Mouse (Mus musculus) ES-E14 (cell line): Measurements from ENCODE around the gene Nectin2. TPM values are rescaled to one million over a fixed set of nuclear protein-coding genes. Genes with fewer than 3 reads are reported as not detected.
A peak's percentile ranks its signal among the peaks of the same experiment; 100 is the strongest.

ENCODE experiments used
- DNase-seq: peaks from one replicate; pipeline ENCODE4 v3.0.0-alpha.2; 2013; ENCODE audit warnings: low read depth, low spot score
- H3K27ac ChIP-seq: 2 replicates; pipeline ENCODE4 v1.5.1; 2012; ENCODE audit warnings: low read depth, mild to moderate bottlenecking, low read length, moderate library complexity, mixed read lengths; ENCODE audit not compliant: poor library complexity, insufficient read depth, severe bottlenecking
- H3K36me3 ChIP-seq: 2 replicates; pipeline ENCODE4 v1.6.1; 2012; ENCODE audit warnings: mild to moderate bottlenecking, low read length, moderate library complexity, mixed read lengths; ENCODE audit not compliant: control insufficient read depth, poor library complexity, insufficient read depth, severe bottlenecking
- H3K4me1 ChIP-seq, 2 experiments: fragments of 150-350 bp in 1 of 2; sonication (generic) in 1 of 2; 2 replicates each; pipeline ENCODE4 v1.6.1; 2012; ENCODE audit warnings: low read length in 2 of 2, mild to moderate bottlenecking in 1 of 2, mixed read lengths in 1 of 2; ENCODE audit not compliant: control insufficient read depth in 2 of 2, insufficient read depth in 2 of 2, poor library complexity in 1 of 2
- H3K4me3 ChIP-seq, 2 experiments: fragments of 150-350 bp in 1 of 2; sonication (generic) in 1 of 2; 2 replicates each; pipeline ENCODE4 v1.5.1; 2012; ENCODE audit warnings: low read length in 2 of 2, low read depth in 1 of 2, mild to moderate bottlenecking in 1 of 2, mixed read lengths in 1 of 2; ENCODE audit not compliant: insufficient read depth in 1 of 2, poor library complexity in 1 of 2, severe bottlenecking in 1 of 2
- H3K9ac ChIP-seq: 2 replicates; pipeline ENCODE4 v1.6.1; 2012; ENCODE audit warnings: low read depth, mild to moderate bottlenecking, low read length, mixed read lengths; ENCODE audit not compliant: poor library complexity, insufficient read depth, severe bottlenecking
- H3K9me3 ChIP-seq: fragments of 150-350 bp; sonication (generic); 2 replicates; pipeline ENCODE4 v1.6.1; 2012; ENCODE audit warnings: low read depth, mild to moderate bottlenecking, low read length; ENCODE audit not compliant: control insufficient read depth, insufficient read depth
- CHD2 ChIP-seq: IDR thresholded peaks from 2 replicates; pipeline ENCODE4 v1.6.1; 2014; ENCODE audit warnings: mild to moderate bottlenecking, low read depth, low read length, inconsistent platforms
- HCFC1 ChIP-seq: IDR thresholded peaks from 2 replicates; pipeline ENCODE4 v1.6.1; 2012; ENCODE audit warnings: low read length, inconsistent platforms, borderline replicate concordance; ENCODE audit not compliant: insufficient read depth
- MAFK ChIP-seq: IDR thresholded peaks from 2 replicates; pipeline ENCODE4 v1.6.1; 2014; ENCODE audit warnings: mild to moderate bottlenecking, low read depth, low read length, inconsistent platforms; ENCODE audit not compliant: insufficient read depth
- ZC3H11A ChIP-seq: IDR thresholded peaks from 2 replicates; pipeline ENCODE4 v1.6.1; 2012; ENCODE audit warnings: low read depth, mild to moderate bottlenecking, inconsistent platforms, low read length, borderline replicate concordance
- ZNF384 ChIP-seq: IDR thresholded peaks from 2 replicates; pipeline ENCODE4 v1.6.1; 2012; ENCODE audit warnings: low read depth, low read length, inconsistent platforms
- in situ Hi-C, 2 experiments: fragments of 600-800 bp; cut with MboI; formaldehyde crosslinking; loops; one replicate each; pipeline ENCODE4 v1.15.1; 2025; ENCODE audit warnings: low sequenced_read_pairs in 2 of 2, inconsistent platforms in 1 of 2; ENCODE audit not compliant: unreplicated experiment in 2 of 2
- total RNA-seq: library from RNA; depleted of rRNA; stranded (reverse); fragments of 300-350 nt; gene quantifications from 2 replicates; pipeline ENCODE4 v1.2.3, GENCODE M21; 2012

Nectin2 gene
- total RNA-seq, 1 experiment = 241 TPM

GRCm38 (mm10) chr7:19695213-19695594 lies 55.1 kb downstream of the Nectin2 start:
- no peak for DNase-seq
- H3K4me3 ChIP-seq = no peak overlapping the region
- TF ChIP-seq MAFK (no peak), ZC3H11A (no peak), HCFC1 (no peak), CHD2 (no peak), ZNF384 (no peak)
- H3K9ac ChIP-seq = no peak overlapping the region; the same call in 1 of the 2 replicates
- peaks cover 2 to 30% of the 10 kb centered on the region in 2 experiments; a peak in 2 of 4 replicates for H3K4me1 ChIP-seq
- peak overlapping the region; percentile 13; the same call in 1 of the 2 replicates for H3K27ac ChIP-seq
- H3K9me3 ChIP-seq = no peaks in the 10 kb centered on the region
- in situ Hi-C loops = no loop called here
- peaks cover 17% of the 10 kb centered on the region for H3K36me3 ChIP-seq

GRCm38 (mm10) chr7:19694336-19695212 lies 55.7 kb downstream of the Nectin2 start:
- no peak for DNase-seq
- in situ Hi-C loops = no loop called here
- no peak overlapping the region for H3K9ac ChIP-seq
- peak overlapping the region; percentile 13 for H3K27ac ChIP-seq
- H3K36me3 ChIP-seq = peaks cover 17% of the 10 kb centered on the region
- H3K9me3 ChIP-seq = no peaks in the 10 kb centered on the region
- peaks cover 2 to 27% of the 10 kb centered on the region in 2 experiments; a peak in 2 of 4 replicates for H3K4me1 ChIP-seq
- TF ChIP-seq MAFK (no peak), ZC3H11A (no peak), CHD2 (no peak), ZNF384 (no peak)
- H3K4me3 ChIP-seq = no peak overlapping the region

- DNase-seq = no peak
- Histone ChIP-seq H3K27ac (no peak overlapping the region), H3K9me3 (no peaks in the 10 kb centered on the region), H3K4me1 (peaks cover 2 to 24% of the 10 kb centered on the region in 2 experiments; a peak in 2 of 4 replicates), H3K36me3 (peaks cover 17% of the 10 kb centered on the region), H3K4me3 (no peak overlapping the region), H3K9ac (no peak overlapping the region)
- in situ Hi-C loops = no loop called here
- TF ChIP-seq CHD2 = no peak
- no peak for TF ChIP-seq MAFK
- TF ChIP-seq HCFC1 = no peak
- TF ChIP-seq ZC3H11A = no peak
- no peak for TF ChIP-seq ZNF384
These were observed 56.9 kb downstream of the Nectin2 start for GRCm38 (mm10) chr7:19693421-19693820.

GRCm38 (mm10) chr7:19691873-19692865 lies 58.1 kb downstream of the Nectin2 start, which contains the start of gene Apoc1:
TSS of gene Apoc1 (minus strand) at chr7:19692660.
- peak within 1 kb of the TSS; percentile 52 to 75 for H3K4me3 ChIP-seq
- peak within 1 kb of the TSS; percentile 79 for H3K9ac ChIP-seq
- peak within 1 kb of the TSS; percentile 83 for H3K27ac ChIP-seq
- no peaks in the 10 kb centered on the region for H3K9me3 ChIP-seq
- TF ChIP-seq CHD2 (peak; percentile 5; the same call in 1 of the 2 replicates), ZNF384 (no peak), MAFK (no peak), ZC3H11A (no peak)
- peak; percentile 88 for DNase-seq
- in situ Hi-C loops = no loop called here
- H3K36me3 ChIP-seq = peaks cover 11% of the 10 kb centered on the region
- H3K4me1 ChIP-seq = peaks cover 2 to 24% of the 10 kb centered on the region in 2 experiments; a peak in 2 of 4 replicates
